Mouse (Mus musculus) kidney, adult 2 months (tissue): ENCODE measurements around the gene Eda.

Experiments
- CTCF ChIP-seq: fragments of 200-500 bp; conservative IDR thresholded peaks from 2 replicates; pipeline ENCODE4 v1.5.1; 2011; ENCODE audit warnings: low read depth, mild to moderate bottlenecking, control low read depth, low read length, moderate library complexity, mixed read lengths; ENCODE audit not compliant: insufficient read depth, insufficient read length
- POLR2A ChIP-seq: fragments of 200-500 bp; IDR thresholded peaks from one replicate; pipeline ENCODE4 v1.6.1; 2011; ENCODE audit warnings: low read depth, low read length, control low read depth

DNA sequence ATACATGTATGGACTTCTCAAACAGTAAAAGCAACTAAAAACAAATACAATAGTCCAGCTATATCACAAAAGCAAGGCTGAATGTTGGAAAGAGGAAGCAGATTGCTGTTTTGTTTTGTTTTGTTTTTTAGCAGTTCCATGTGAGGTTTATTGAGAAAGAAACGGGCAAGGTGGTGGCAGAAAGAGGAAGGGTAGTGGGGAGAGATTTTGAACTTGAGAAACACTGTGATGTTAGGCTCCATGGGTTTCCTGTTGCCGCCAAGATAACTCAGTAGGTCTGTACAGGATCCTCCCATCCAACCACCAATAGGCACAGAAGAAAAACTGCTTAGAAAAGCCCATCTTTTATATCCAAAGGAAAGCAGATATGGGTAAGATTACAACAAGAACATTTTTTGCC, 365.3 kb downstream of the Eda start:
- TF ChIP-seq POLR2A: no peak
- TF ChIP-seq CTCF: no peak
